Mouse (Mus musculus) cerebellum, postnatal 4 days (tissue): ENCODE measurements at regions not wholly inside any gene's neighbourhood (a gene's known extent, or its start where the extent isn't known, plus 50 kb on each side); places are given as distances from the start of the nearest gene placed in this dataset.

Source experiments
- DNase-seq, 2 experiments: peaks; one replicate each; pipeline ENCODE4 v3.0.0; 2022; ENCODE audit warnings: low spot score in 2 of 2, mixed read lengths in 1 of 2

DNA sequence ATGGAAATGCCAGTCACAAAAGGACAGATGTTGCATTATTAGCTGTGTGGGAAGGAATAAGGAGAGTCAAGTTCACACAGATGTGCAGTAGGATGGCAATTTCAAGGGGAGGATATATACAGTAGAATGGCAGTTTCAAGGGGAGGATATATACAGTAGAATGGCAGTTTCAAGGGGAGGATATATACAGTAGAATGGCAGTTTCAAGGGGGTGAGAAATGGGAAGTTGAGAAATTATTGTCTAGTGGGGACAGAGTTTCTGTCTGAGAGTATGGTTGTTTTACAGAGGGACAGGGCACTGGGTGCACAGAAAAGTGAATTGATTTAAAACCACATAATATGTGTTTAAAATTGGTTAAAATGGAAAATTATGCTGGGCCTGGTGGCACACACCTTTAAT is 54.8 kb upstream of the Scel start:
- DNase-seq: no peak

DNA sequence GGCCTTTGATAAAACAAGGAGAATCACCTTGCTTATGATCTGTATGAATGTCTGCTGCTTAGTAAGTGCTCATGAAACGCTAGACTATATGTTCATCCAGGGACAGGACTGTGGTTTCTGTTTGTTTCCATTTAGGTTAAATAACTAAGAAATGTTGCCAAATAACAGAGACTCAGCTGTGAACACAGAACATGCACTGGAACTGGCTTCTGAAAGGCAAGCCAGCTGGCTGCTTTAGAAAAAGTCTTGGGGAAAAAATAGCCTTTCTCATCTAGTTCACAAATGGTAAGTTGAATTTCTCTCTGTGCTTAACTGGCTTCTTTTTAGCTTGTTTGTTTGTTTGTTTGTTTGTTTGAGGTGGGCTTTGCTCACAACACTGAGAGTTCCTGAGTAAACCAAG is 57.0 kb upstream of the Scel start:
- no peak for DNase-seq

DNA sequence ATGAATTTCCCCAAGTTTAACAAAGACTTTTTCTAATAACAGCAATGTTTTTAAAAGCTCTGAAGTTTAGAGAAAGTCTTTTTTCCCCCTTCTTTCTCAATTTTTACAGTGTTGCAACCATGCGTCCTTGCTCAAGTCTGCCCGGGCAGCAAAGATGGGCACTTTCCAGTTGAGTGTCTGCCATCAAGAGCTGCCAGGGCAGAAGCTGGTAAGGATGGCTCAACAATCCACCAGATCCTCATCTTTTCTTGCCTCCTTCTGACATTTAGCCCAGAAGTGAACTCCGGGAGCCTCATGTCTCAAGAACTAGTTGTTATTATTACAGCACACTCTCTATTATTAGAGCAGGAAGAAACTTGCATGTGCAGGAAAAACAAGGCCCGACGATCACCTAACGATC is 62.4 kb upstream of the Scel start:
- no peak for DNase-seq

DNA sequence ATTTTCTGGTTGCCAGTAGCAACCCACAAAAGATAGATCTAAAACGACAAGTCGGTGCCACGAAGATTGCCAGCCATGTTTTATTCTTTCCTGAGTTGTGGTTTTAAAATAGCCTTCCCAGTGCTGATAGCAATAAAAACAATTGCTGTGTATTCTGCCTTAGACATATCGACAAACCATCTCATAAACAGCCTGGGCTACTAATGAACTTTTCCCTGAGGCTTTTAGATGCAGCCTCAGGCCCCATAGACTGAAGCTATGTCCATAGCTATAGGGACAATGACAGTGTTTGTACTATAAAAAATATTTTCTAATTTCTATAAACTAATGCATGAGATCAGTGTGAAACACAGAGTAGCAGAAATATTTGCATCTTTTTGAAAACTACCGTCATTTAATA is 63.7 kb upstream of the Scel start:
- DNase-seq: no peak

DNA sequence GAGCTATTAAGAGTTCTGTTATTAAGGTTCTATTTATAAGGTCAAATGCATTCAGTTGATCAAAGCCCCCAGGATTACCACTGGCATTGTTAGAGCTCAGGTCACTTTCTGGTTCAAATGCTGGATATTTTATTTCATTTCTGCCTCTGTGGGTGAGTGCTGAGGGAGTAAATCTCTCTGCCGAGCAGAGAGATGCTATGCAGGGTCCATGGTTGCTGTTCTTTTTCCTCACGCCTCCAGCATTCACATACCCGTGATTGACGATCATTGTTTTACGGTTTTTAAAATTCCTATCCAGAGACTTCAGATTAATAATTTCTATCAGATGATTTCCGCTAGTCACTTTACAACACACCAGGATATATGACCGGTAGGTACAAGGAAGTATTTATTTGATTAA is 64.1 kb upstream of the Scel start:
- DNase-seq: no peak

DNA sequence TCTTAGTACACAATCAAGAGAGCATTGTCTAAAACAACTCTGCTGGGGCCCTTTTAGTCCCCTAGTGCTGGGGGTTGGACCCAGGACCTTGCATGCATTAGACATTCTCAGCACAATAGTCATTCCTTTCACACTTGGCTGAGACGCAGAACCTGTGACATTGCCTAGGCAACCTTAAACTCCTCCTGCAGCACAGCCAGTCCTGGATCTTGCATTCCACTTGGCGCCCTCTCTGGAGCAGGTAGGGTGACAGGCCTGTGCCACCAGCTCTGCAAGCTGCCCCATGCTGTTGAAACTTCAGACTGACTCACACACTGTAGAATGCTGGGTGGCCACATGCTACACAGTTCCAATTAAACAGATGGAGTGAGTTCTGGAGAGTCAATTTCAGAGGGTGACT is 66.5 kb upstream of the Scel start:
- no peak for DNase-seq

DNA sequence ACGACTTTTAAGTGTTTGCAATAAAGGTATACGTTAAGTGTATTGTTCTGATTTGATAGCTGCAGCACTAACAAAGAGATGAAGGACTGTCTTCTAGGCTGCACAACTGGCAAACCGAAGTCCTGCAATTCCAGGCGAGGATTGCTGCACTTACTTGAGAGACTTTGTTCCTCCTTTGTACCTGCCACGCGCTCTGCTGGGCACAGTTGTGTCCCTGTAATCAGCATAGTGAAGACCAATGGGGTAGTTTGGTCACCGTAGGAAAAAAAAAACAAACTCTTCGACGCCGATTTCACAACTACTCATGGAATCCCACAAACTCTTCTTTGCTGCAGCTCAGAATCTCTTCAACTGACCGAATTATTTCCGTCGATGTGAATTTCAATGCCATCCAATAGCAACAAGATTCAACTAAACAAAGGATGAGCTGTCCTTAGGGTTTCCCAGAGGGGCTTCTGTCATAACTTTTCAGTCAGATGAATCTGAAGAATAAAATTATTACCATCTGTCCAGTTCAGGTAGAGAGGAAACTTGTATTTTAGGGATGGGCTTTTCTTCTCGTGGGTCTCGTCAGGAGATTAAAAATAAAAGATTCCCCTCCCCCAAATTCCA is 71.6 kb upstream of the Scel start:
- no peak for DNase-seq

DNA sequence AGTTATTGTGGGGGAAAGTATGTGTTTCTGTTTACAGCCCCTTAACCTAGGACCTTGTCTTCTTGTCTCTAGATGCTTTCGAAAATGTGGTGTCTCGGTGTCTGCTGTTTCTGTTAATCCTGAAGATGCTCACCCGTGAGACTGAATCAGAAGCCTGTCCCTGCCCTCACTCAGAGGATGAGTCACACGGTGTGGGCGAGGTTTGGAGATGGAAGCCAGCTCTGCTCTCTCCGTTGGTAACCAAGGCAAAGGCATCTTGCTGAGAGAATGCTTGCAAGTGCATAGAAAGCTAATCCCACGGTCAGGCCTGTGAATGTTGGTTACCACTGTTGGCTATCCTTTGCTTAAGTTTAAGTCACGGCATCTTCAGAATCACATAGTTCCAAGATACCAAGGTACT is 72.9 kb upstream of the Scel start:
- no peak for DNase-seq

DNA sequence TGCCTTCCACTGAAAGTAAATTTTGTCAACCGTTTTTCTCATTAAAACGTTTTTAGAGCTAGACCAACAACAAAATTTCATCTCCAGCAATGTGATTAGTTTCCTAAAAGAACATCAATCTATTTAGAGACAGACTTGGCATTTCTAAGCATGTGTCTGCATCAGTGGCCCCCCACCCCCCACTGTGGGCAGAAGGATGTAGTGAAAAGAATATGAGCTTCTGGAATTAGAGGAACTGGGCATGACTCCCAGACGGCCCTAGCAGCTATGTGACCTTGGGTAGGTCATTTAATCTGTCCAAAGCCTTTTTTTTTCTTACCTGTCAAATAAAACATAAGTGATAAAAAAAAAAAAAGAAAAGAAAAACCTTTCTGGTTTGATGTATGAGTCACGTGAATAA is 78.9 kb upstream of the Scel start:
- peak in 1 of 2 experiments; percentile 8 for DNase-seq

DNA sequence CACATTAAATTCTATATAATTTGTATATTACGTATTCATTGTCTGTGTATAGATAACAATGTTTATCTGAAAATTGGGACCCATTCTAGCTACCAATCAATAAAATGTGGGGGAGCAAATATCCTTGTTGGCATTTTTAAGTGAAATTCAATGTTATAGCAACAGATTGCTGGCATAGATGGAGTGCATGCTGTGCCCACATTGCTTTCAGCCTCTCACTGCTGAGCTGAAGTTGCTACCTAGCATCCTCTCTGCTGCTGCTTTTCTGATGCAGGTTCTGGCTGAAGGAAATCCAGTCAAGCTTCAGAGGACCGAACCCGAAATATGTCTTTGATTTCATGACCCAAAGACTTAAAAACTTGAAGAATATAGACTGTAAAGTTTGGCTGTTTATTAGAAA is 80.0 kb upstream of the Scel start:
- DNase-seq: no peak

DNA sequence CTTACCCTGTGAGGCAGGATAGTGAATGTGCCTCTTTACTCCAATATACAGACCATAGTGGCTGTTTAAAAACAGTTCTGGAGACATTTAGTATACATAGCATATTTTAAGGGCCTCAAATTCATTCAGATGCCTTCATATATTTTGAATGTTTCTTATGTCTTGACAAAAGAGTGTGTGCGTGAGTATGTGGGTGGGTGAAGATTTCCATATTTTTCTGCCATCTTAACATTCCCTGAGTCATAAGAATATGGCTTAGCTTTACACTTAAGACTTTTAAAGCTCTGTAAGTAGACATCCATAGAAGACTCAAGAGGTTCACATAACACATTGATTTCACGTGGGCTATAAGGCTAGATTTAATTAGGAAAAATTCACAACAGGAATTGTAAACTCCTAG is 81.3 kb upstream of the Mycbp2 start:
- DNase-seq: no peak

DNA sequence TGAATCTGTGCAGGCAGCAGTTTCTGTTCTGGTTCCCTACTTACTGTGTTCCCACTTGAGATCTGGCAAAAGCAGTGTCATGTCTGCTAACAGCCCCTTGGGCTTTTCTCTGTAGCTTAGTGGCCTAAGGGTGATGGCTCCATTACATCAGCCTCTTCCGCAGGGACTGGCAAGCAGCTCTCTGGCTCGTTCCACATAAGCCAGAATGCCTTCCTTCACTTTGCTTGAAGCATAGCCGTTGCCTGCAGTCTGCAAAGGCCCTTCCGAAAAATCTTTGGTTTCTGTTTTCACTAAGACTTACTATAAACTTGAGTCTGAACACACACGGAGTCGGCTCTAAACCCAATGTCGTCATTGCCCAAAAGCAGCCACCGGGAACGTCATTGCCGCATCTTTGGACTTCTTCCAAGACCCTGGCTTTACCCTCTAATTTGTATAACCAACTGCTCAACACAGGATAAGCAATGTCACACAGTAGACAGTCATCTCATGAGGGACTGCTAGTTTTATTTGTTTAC is 74.8 kb upstream of the Mycbp2 start:
- DNase-seq: no peak

DNA sequence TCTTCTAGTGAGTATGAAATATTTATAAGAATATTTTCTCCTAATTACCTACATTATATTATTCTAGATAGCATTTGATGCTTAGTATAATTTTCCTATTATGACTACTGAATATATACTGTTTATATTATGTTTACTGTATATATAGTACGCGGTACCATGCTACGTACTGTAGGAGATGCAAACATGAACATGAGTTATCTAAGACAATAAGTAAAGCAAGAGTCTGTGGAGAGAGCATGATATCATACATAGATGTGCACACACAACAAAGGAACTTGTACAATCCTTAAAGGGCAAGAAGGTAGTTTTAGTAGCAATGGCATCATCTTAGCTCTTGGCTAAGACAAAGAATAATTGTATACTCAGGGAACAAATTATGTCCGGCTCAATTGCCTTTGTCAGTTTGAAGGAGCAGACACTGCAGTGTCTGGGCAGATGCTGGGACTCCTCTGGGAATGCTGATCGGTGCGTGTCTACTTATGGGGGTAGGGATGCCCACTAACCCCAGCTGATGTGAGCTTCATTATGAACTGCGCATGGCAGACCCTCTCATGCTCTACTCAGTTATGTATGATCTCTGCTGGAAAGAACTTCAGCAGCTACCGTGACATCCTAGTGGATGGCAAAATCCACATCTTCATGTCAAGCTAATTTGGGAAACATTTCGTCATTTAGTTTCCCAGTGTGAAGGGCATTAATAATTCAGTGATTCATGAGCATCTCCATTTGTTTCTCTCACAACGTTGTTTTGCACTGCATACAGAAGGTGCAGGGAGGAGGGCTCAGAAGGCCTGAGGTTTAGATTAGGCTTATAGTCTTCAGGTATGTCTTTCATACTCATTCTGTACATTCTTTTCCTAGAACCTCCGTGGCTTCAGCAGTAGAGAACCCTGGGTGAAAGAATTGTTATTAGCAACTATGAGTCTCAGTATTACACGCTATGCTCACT is 70.8 kb upstream of the Mycbp2 start:
- DNase-seq: no peak

DNA sequence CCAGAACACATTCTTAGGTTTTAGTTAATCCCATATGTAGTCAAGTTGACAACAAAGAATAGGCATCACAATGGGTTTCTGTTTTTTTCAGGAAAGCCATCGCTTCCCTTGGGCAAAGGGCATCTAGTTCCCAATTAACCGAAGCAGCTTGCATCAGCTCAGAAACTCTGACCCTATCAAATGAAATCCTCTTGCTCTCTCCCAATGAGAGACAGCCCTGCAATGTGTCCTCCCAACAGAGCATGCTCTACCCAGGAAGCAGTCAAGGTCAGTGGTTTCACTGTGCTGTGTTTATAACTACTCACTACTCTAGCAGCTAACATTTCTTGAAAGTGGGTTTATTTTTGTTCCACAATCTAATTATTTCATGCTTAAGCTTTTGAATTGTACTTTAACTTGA is 58.0 kb upstream of the Mycbp2 start:
- DNase-seq: no peak

DNA sequence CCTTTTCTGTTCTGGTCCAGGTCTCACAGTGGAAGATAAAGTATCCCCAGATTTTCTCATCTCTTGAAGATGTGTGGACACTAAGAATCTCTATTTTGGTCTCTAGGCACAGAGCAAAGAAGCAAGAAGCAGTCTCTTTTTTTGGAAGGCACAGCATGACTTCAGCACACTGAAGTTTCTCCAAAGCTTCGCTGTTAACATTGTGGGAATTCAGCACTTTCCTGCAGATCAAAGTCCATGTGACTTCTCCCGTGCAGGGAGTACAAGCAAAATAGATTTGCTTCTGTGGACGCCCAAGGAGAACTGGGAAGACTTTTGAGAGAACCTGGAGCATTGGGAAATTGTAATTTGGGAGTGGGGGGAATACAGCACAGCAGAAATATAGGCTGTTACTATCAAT is 56.4 kb upstream of the Mycbp2 start:
- DNase-seq: no peak

DNA sequence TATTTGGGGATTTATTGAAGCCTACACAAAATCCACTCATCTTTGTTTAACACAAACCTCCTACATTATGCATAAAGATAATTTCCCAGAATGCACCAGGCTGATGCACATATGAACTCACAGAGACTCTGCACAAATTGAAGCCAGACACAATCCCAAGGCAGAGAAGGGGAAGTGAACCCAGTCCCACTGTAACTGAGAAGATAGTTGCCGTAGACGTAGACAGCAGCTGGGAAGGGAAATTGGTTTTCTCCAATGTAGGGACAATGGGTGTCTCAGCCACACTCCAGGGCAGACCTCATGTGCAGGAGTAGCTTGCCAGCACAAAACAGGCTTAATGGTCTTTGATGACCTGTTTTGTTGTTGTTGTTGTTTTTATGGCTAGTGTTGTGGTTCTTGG is 55.4 kb upstream of the Mycbp2 start:
- DNase-seq: no peak

DNA sequence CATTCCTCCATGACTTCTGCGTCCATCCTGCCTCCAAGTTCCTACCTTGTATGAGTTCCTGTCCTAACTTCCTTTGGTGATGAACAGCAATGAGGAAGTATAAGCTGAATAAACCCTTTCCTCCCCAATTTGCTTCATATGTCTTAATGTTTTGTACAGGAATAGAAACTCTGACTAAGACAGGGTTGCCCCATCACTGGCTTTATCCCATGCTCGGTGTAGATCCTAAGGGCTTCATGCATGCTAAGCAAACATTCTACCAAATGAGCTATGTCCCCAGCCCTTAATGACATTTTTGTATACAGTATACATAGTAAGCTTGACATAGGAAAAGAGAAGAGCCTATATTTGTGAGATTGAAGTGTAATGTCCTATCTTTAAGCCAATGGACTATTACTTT is 54.7 kb upstream of the Mycbp2 start:
- no peak for DNase-seq

DNA sequence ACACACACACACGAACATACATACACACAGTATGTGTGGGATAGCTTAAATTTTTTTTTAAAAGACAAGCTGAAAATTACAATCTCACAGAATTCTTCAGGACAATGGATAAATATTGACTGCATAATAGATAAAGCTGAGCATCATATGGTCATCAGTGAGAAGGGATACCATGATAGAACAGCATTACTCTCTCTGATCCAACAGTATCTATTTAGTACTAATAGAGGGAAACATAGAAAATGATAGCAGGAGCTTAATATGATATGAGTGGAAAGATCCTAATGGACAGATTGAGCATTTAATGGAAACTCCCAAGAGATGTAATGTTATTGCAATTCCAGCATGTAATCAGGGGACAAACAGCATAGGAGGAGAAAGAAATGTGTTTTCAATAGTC is 51.8 kb upstream of the Mycbp2 start:
- no peak for DNase-seq
